Mouse (Mus musculus) testis, adult 2 months (tissue): ENCODE results near the gene Erlin1. TPM values are rescaled to one million over a fixed set of nuclear protein-coding genes. Genes with fewer than 3 reads are reported as not detected.

Source experiments
- H3K27ac ChIP-seq: fragments of 200-500 bp; 2 replicates; pipeline ENCODE4 v1.5.1; 2012; ENCODE audit warnings: low read depth, low read length; ENCODE audit not compliant: control insufficient read depth, insufficient read depth
- H3K27me3 ChIP-seq: fragments of 200-500 bp; 2 replicates; pipeline ENCODE4 v1.6.1; 2012; ENCODE audit warnings: mild to moderate bottlenecking, low read length, moderate library complexity; ENCODE audit not compliant: control insufficient read depth, insufficient read depth
- H3K36me3 ChIP-seq: fragments of 200-500 bp; 2 replicates; pipeline ENCODE4 v1.6.1; 2012; ENCODE audit warnings: mild to moderate bottlenecking, low read length; ENCODE audit not compliant: control insufficient read depth, insufficient read depth
- H3K4me1 ChIP-seq: fragments of 200-500 bp; 2 replicates; pipeline ENCODE4 v1.6.1; 2012; ENCODE audit warnings: low read length; ENCODE audit not compliant: control insufficient read depth, insufficient read depth
- H3K4me3 ChIP-seq: fragments of 200-500 bp; 2 replicates; pipeline ENCODE4 v1.5.1; 2012; ENCODE audit warnings: low read depth, mild to moderate bottlenecking, low read length, moderate library complexity, mixed read lengths; ENCODE audit not compliant: control insufficient read depth
- CTCF ChIP-seq: fragments of 200-500 bp; IDR thresholded peaks from 2 replicates; pipeline ENCODE4 v1.5.1; 2012; ENCODE audit warnings: low read depth, mild to moderate bottlenecking, inconsistent platforms, low read length, moderate library complexity; ENCODE audit not compliant: control insufficient read depth, insufficient read depth, insufficient replicate concordance
- POLR2A ChIP-seq: fragments of 200-500 bp; IDR thresholded peaks from 2 replicates; pipeline ENCODE4 v1.6.1; 2012; ENCODE audit warnings: low read depth, mild to moderate bottlenecking, inconsistent platforms, low read length, moderate library complexity; ENCODE audit not compliant: control insufficient read depth
- polyA plus RNA-seq: library from polyadenylated mRNA; depleted of rRNA; stranded (reverse); fragments of >200 nt; gene quantifications from 2 replicates; pipeline ENCODE4 v1.2.3, GENCODE M21; 2012

Gene Erlin1
- polyA plus RNA-seq, 1 experiment = 27.8 TPM

DNA sequence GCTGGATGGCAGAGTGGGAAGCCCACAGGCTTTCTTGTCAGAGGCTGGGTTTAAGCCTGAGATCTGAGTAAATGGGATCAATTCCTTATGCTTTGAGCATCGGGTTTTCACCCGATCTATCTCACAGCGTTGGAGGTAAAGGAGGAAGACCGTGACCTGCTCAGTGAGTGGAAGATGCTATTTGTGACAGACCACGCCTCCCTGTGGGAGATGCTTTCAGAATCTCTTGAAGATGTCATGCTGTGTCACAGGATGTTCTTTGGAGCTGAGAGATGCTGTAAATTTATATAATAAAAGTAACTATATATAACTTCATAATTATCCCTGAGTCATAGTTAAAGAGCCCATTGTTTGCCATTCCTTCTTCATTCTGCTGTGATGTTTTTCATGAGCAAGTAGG, 68.9 kb downstream of the Erlin1 start:
- H3K4me3 ChIP-seq = no peak overlapping the region
- H3K27me3 ChIP-seq = no peaks in the 10 kb centered on the region
- H3K27ac ChIP-seq = no peak overlapping the region
- no peaks in the 10 kb centered on the region for H3K4me1 ChIP-seq
- H3K36me3 ChIP-seq = no peaks in the 10 kb centered on the region
- no peak for TF ChIP-seq CTCF
- no peak for TF ChIP-seq POLR2A

DNA sequence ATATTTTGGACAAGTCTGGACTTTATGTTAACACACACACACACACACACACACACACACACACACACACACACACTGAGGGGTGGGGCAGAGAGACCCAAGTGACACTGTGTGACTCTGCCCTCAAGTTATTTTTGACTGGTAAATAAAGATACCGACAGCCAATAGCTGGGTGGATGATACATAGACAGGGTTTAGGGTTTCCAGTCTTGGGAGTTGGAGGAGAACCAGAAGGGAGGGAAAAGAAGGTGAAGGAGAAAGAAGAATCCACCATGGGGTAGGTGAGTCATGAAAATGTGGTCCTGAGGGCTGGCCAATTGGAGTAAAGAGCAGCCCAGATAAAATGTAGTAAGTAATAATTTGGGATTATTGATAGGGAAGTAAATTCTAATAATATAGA, 69.5 kb downstream of the Erlin1 start:
- Histone ChIP-seq H3K27ac (no peak overlapping the region), H3K4me1 (no peaks in the 10 kb centered on the region), H3K27me3 (no peaks in the 10 kb centered on the region), H3K4me3 (no peak overlapping the region), H3K36me3 (no peaks in the 10 kb centered on the region)
- TF ChIP-seq POLR2A (no peak), CTCF (no peak)

DNA sequence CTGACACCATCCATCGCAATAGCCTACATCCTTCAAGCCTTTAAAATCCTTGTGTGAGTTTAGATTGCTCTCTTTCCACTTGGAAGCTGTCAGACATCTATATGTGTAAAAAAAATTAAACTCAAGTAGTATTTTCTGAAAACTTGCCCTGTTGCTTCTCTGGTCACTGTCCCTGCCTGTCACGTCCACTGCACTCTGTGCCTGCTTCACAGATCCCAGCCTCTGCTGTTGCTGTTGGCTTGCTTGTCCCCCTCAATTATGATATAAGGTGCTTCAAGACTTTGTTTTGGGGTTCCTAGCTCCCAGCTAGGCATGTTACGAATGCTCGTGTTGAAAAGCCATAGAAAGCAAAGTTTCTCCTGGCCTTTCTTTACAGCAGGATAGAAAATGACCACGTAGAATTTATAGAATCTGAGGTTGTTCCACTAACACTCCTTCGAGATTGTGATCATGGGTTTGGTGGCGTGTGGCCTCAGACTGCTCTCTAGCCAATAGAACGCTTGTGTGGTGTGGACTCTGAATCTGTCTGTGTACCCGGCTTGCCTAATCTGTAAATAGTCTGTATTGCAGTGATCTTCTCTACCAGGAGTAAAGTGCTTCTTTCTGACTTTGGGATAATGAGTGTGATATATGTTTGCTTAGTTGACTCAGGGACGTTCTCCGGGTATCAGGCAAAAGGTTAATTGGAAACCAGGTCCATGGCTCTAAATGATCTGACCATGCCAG, 70.6 kb downstream of the Erlin1 start:
- Histone ChIP-seq H3K4me3 (no peak overlapping the region), H3K27ac (no peak overlapping the region), H3K4me1 (no peaks in the 10 kb centered on the region), H3K36me3 (no peaks in the 10 kb centered on the region), H3K27me3 (no peaks in the 10 kb centered on the region)
- TF ChIP-seq POLR2A = no peak
- no peak for TF ChIP-seq CTCF

DNA sequence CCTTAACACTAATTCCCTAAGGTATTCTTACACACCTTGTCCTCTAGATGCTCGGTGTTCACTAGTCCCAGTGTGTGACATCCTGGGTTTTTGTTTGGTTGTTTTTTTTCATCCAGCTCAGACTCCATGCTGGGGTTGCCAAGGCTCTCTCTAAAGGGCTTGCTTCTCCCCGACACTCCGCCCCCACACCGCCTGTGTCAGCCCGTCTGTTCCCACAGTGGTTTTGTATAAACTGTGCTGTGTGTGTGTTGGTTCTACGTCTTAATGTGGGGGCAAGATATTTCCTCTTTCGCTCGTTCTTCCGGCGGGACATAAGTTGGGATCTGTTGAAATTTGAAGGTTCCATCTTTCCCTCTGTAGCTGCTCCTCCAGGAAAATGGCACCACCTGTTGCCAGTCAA, 71.5 kb downstream of the Erlin1 start:
- H3K36me3 ChIP-seq = no peaks in the 10 kb centered on the region
- TF ChIP-seq POLR2A (no peak), CTCF (no peak)
- no peaks in the 10 kb centered on the region for H3K27me3 ChIP-seq
- H3K4me1 ChIP-seq = no peaks in the 10 kb centered on the region
- H3K4me3 ChIP-seq = no peak overlapping the region
- H3K27ac ChIP-seq = no peak overlapping the region

DNA sequence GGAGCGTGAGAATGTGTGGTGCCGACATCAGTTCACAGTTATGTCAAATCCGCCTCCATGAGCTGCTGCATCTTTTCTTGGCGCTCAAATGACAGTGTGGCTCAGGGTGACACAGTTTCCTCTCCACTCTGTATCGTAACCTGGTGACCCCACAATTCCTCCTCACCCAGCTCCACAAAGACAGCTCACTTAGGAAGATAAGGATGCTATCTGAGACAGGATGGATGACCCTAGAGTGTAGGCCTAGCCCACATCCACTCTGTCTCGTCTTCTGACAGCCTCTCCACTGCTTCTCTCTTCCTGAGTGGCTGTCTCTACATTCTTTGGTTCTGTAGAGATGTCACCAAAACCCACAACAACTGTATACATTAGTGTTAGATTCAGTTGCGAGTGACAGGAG, 74.2 kb downstream of the Erlin1 start:
- H3K4me1 ChIP-seq = peaks cover under 1% of the 10 kb centered on the region; the same call in 1 of the 2 replicates
- H3K4me3 ChIP-seq = no peak overlapping the region
- no peak for TF ChIP-seq CTCF
- TF ChIP-seq POLR2A = no peak
- H3K27me3 ChIP-seq = no peaks in the 10 kb centered on the region
- no peak overlapping the region for H3K27ac ChIP-seq
- H3K36me3 ChIP-seq = no peaks in the 10 kb centered on the region

DNA sequence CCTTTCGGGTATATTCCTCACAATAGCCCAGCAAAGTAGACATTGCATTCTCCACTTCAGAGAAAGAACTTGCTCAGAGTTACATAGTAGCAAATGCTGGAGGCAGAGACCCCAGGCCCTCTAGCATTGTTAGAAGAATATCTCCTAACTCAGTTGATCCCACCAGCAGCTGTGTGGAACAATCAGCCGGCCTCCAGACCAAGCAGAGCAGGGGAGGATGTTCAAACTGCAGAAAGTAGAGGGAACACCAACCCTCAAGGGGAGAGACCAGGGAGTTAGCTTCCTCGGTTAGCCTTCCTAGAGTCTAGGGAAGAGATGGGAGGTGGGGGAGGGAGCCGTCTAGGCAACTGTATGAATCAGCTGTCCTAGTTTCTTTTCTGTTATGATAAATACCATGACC, 77.1 kb downstream of the Erlin1 start:
- H3K4me1 ChIP-seq = peaks cover 2% of the 10 kb centered on the region; the same call in 1 of the 2 replicates
- H3K4me3 ChIP-seq = no peak overlapping the region
- no peak for TF ChIP-seq CTCF
- no peak for TF ChIP-seq POLR2A
- H3K36me3 ChIP-seq = no peaks in the 10 kb centered on the region
- H3K27me3 ChIP-seq = no peaks in the 10 kb centered on the region
- H3K27ac ChIP-seq = no peak overlapping the region

DNA sequence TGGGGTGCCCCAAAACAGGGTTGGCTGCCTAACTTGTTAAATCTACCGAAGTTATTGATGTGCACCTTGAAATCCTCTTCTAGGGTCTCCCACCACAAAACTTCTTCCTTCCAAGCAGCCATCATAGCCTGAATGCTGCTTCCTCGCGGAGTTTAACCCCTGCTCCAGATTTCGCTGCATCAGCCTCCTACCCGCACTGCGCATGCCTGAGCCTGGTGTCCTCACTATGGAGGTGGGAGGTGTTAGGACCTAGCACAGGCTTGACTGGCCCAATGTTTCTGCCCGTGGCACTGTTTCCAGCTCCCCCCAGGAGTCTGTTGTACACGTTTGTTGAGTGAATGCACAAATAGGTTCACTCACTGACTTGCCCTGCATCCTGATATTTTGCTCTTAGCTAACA, 79.2 kb downstream of the Erlin1 start:
- Histone ChIP-seq H3K4me3 (no peak overlapping the region), H3K4me1 (peaks cover 11% of the 10 kb centered on the region), H3K36me3 (no peaks in the 10 kb centered on the region), H3K27me3 (no peaks in the 10 kb centered on the region), H3K27ac (no peak overlapping the region)
- TF ChIP-seq POLR2A (no peak), CTCF (no peak)
